Comparison of ENCODE assay signal across 21 mouse cellular contexts in genomic region chr15:5081235-5081634, GRCm38 (mm10). TPM values are rescaled to one million over a fixed set of nuclear protein-coding genes. Genes with fewer than 3 reads are reported as not detected.
DNase-seq lines count a peak whose midpoint lies in the region; ATAC-seq and TF ChIP-seq lines count a peak whose summit lies in the region.
"Had no signal": no experiment of that assay in that cellular context is flagged by ENCODE, and none has a peak within 500 bp of the region (broad histone marks: within the 10 kb centered on the region; RNA-seq: fewer than 3 reads in every experiment).

No protein-coding gene starts in this region.

- H3K9me3 ChIP-seq in MEL (replicated peaks; ENCODE audit: insufficient read depth, low read length) = no peaks in the 10 kb centered on the region
- H3K9me3 ChIP-seq: embryonic facial prominence, embryonic 12.5 days; forebrain, embryonic 15.5 days; heart, embryonic 12.5 days; hindbrain, embryonic 15.5 days had no signal

- no peak for TF ChIP-seq CTCF in MEL (IDR thresholded peaks at IDR 0.05 in 2 of 3, conservative IDR thresholded peaks at IDR 0.05 in 1 of 3; ENCODE audit: control insufficient read depth in 1 of 3, insufficient read depth in 1 of 3, low read depth in 2 of 3, low read length in 3 of 3, poor library complexity in 1 of 3, severe bottlenecking in 1 of 3)

- TF ChIP-seq RAD21 in MEL (IDR thresholded peaks at IDR 0.05; ENCODE audit: low read depth, low read length) = no peak

- H3K79me2 ChIP-seq in MEL (ENCODE audit: control insufficient read depth, insufficient read depth, low read length, poor library complexity) = no peaks in the 10 kb centered on the region

- no peaks in the 10 kb centered on the region; a peak in 1 of 4 replicates for H3K36me3 ChIP-seq in MEL (ENCODE audit: control insufficient read depth in 1 of 2, insufficient read depth in 2 of 2, low read length in 2 of 2)
- H3K36me3 ChIP-seq: embryonic facial prominence, embryonic 12.5 days; forebrain, embryonic 15.5 days; heart, embryonic 12.5 days; hindbrain, embryonic 15.5 days had no signal

- TF ChIP-seq EP300 in MEL (IDR thresholded peaks at IDR 0.05; ENCODE audit: low read depth in 1 of 2, low read length in 2 of 2) = peak; percentile 77 to 82

- no peak overlapping the region for H3K27ac ChIP-seq in MEL (ENCODE audit: control insufficient read depth, low read depth, low read length)
- H3K27ac ChIP-seq: embryonic facial prominence, embryonic 12.5 days; forebrain, embryonic 15.5 days; hindbrain, embryonic 15.5 days had no signal

- ATAC-seq in megakaryocyte progenitor cell, adult 5-6 weeks (replicated peaks; ENCODE audit: poor library complexity) = peak; percentile 29; the same call in 1 of the 2 replicates
- ATAC-seq: forebrain, embryonic 15.5 days had no signal

- H3K9ac ChIP-seq in MEL (ENCODE audit: control insufficient read depth, low read depth, low read length, poor library complexity, severe bottlenecking) = no peak overlapping the region
- H3K9ac ChIP-seq: embryonic facial prominence, embryonic 12.5 days; forebrain, embryonic 15.5 days; heart, embryonic 12.5 days; hindbrain, embryonic 15.5 days had no signal

- H3K4me1 ChIP-seq in MEL (ENCODE audit: control insufficient read depth in 1 of 2, insufficient read depth in 2 of 2, low read length in 2 of 2) = no peaks in the 10 kb centered on the region
- H3K4me1 ChIP-seq: embryonic facial prominence, embryonic 12.5 days; forebrain, embryonic 15.5 days; heart, embryonic 12.5 days; hindbrain, embryonic 15.5 days had no signal

- peaks cover 0 to 3% of the 10 kb centered on the region in 2 experiments; a peak in 1 of 4 replicates for H3K27me3 ChIP-seq in MEL (ENCODE audit: control insufficient read depth in 1 of 2, insufficient read depth in 2 of 2, low read length in 2 of 2)
- H3K27me3 ChIP-seq: embryonic facial prominence, embryonic 12.5 days; forebrain, embryonic 15.5 days; heart, embryonic 12.5 days; hindbrain, embryonic 15.5 days had no signal

- no peak for TF ChIP-seq POLR2A in MEL (IDR thresholded peaks at IDR 0.05; ENCODE audit: control insufficient read depth in 1 of 2, insufficient read depth in 1 of 2, low read depth in 1 of 2, low read length in 2 of 2, poor library complexity in 1 of 2)

- DNase-seq in heart, adult 11 months = peak; percentile 79
- no peak for DNase-seq in heart, postnatal 4 days
- DNase-seq in layer of hippocampus, adult 9-11 months = peak; percentile 38
- no peak for DNase-seq in layer of hippocampus, postnatal 36 days
- DNase-seq in MEL (ENCODE audit: low read depth, low spot score) = peak; percentile 46
- DNase-seq in cerebellum, adult 9-11 months = no peak
- no peak for DNase-seq in right cerebral cortex, postnatal 10 days (ENCODE audit: low spot score in 2 of 2)
- DNase-seq: adrenal gland, adult 8-10 months; adrenal gland, postnatal 36 days; cerebellum, adult 11 months; cerebellum, adult 8-10 months; cerebellum, postnatal 25 days; gastrocnemius, postnatal 14 days had no signal

- no peak overlapping the region for H3K4me3 ChIP-seq in MEL (ENCODE audit: control insufficient read depth in 1 of 2, insufficient read depth in 1 of 2, low read depth in 2 of 2, low read length in 2 of 2)
- H3K4me3 ChIP-seq: embryonic facial prominence, embryonic 12.5 days; forebrain, embryonic 15.5 days; heart, embryonic 12.5 days; hindbrain, embryonic 15.5 days had no signal

TF ChIP-seq in MEL, 35 proteins besides CTCF, POLR2A, EP300 and RAD21:
- TF ChIP-seq BHLHE40 (IDR thresholded peaks at IDR 0.05; ENCODE audit: borderline replicate concordance, low read depth, low read length) = no peak
- no peak for TF ChIP-seq GABPA (IDR thresholded peaks at IDR 0.05; ENCODE audit: low read depth, low read length)
- no peak for TF ChIP-seq POLR2AphosphoS2 (IDR thresholded peaks at IDR 0.05; ENCODE audit: low read length)
- no peak for TF ChIP-seq NRF1 (IDR thresholded peaks at IDR 0.05; ENCODE audit: insufficient read depth, low read depth, low read length, poor library complexity, severe bottlenecking)
- no peak for TF ChIP-seq ZC3H11A (IDR thresholded peaks at IDR 0.05; ENCODE audit: low read depth, low read length)
- peak; percentile 86 for TF ChIP-seq TCF12 (IDR thresholded peaks at IDR 0.05; ENCODE audit: low read depth, low read length)
- TF ChIP-seq ZMIZ1 (IDR thresholded peaks at IDR 0.05; ENCODE audit: low read depth, low read length) = no peak
- TF ChIP-seq MYC (IDR thresholded peaks at IDR 0.05; ENCODE audit: low read depth, low read length) = no peak
- no peak for TF ChIP-seq MXI1 (IDR thresholded peaks at IDR 0.05; ENCODE audit: low read depth, low read length)
- TF ChIP-seq RCOR1 (IDR thresholded peaks at IDR 0.05; ENCODE audit: low read depth, low read length) = peak; percentile 75; the same call in 1 of the 2 replicates
- peak; percentile 77 for TF ChIP-seq TAL1 (IDR thresholded peaks at IDR 0.05; ENCODE audit: low read length)
- TF ChIP-seq GATA1 (IDR thresholded peaks at IDR 0.05; ENCODE audit: low read depth, low read length) = peak; percentile 78
- TF ChIP-seq USF2 (IDR thresholded peaks at IDR 0.05; ENCODE audit: borderline replicate concordance in 1 of 2, insufficient read depth in 1 of 2, low read depth in 1 of 2, low read length in 2 of 2) = no peak
- TF ChIP-seq KAT2A (conservative IDR thresholded peaks at IDR 0.05; ENCODE audit: low read depth, low read length) = no peak
- TF ChIP-seq MAX (IDR thresholded peaks at IDR 0.05; ENCODE audit: low read length) = no peak
- no peak for TF ChIP-seq ELF1 (IDR thresholded peaks at IDR 0.05; ENCODE audit: low read depth, low read length)
- TF ChIP-seq SMC3 (IDR thresholded peaks at IDR 0.05; ENCODE audit: low read depth, low read length) = no peak
- TF ChIP-seq E2F4 (IDR thresholded peaks at IDR 0.05; ENCODE audit: borderline replicate concordance, low read depth, low read length) = no peak
- no peak for TF ChIP-seq HCFC1 (IDR thresholded peaks at IDR 0.05; ENCODE audit: low read depth, low read length)
- TF ChIP-seq MAZ (IDR thresholded peaks at IDR 0.05; ENCODE audit: low read depth, low read length) = no peak
- 0 out of 2 replicates have a peak, but pooled peaks have one; percentile 32 for TF ChIP-seq ETS1 (IDR thresholded peaks at IDR 0.05; ENCODE audit: low read depth, low read length)
- TF ChIP-seq SIN3A (IDR thresholded peaks at IDR 0.05; ENCODE audit: low read length) = no peak
- TF ChIP-seq ZKSCAN1 (IDR thresholded peaks at IDR 0.05; ENCODE audit: low read depth, low read length) = no peak

RNA-seq across cellular contexts. Expression of gene C7, which starts 17.7 kb away (rescaled TPM):
- total RNA-seq in heart, postnatal 4 days (2021) = under 1 TPM; 0.10 to 0.32 TPM
- total RNA-seq in layer of hippocampus, postnatal 36 days (2021) = under 1 TPM in 1 of 2 experiments, not detected in 1; 0.17 TPM
- total RNA-seq in MEL (2012; rRNA removed) = not detected in 2 replicates
- polyA plus RNA-seq in MEL (2012; ENCODE audit: insufficient read depth in 1 of 2, insufficient read length in 2 of 2, low read depth in 1 of 2, low replicate concordance in 2 of 2, missing spikeins in 1 of 2) = not detected
- total RNA-seq in megakaryocyte progenitor cell, adult 5-6 weeks (2015) = not detected in 2 replicates
- not detected in 2 replicates for total RNA-seq in megakaryocyte progenitor cell, adult 5-6 weeks (2017)
- polyA plus RNA-seq: C2C12; forebrain, embryonic 11.5 days; hindbrain, embryonic 11.5 days had no signal

RNA-seq across cellular contexts. Expression of gene Card6, which starts 27.1 kb away (rescaled TPM):
- 1 to 10 TPM; 5.9 to 6.1 TPM for total RNA-seq in heart, postnatal 4 days (2021)
- total RNA-seq in layer of hippocampus, postnatal 36 days (2021) = 1 to 10 TPM; 5.3 TPM
- total RNA-seq in MEL (2012; rRNA removed) = 0.08 and 0.26 TPM in 2 replicates
- polyA plus RNA-seq in MEL (2012; ENCODE audit: insufficient read depth in 1 of 2, insufficient read length in 2 of 2, low read depth in 1 of 2, low replicate concordance in 2 of 2, missing spikeins in 1 of 2) = under 1 TPM in 1 of 2 experiments, not detected in 1; 0.13 TPM
- 0.66 and 0.77 TPM in 2 replicates for total RNA-seq in megakaryocyte progenitor cell, adult 5-6 weeks (2015)
- total RNA-seq in megakaryocyte progenitor cell, adult 5-6 weeks (2017) = 0.04 and 0.41 TPM in 2 replicates

RNA-seq across cellular contexts. Expression of gene Rpl37, which starts 35.2 kb away (rescaled TPM):
- total RNA-seq in heart, postnatal 4 days (2021) = 100 to 1,000 TPM; 274 to 281 TPM
- 100 to 1,000 TPM; 277 to 293 TPM for total RNA-seq in layer of hippocampus, postnatal 36 days (2021)
- 1,625 and 1,669 TPM in 2 replicates for total RNA-seq in MEL (2012; rRNA removed)
- polyA plus RNA-seq in MEL (2012; ENCODE audit: insufficient read depth in 1 of 2, insufficient read length in 2 of 2, low read depth in 1 of 2, low replicate concordance in 2 of 2, missing spikeins in 1 of 2) = 1,000 to 10,000 TPM in 1 of 2 experiments, 100 to 1,000 TPM in 1; 923 to 1,012 TPM
- 1,416 and 1,430 TPM in 2 replicates for total RNA-seq in megakaryocyte progenitor cell, adult 5-6 weeks (2015)
- 1,966 and 2,167 TPM in 2 replicates for total RNA-seq in megakaryocyte progenitor cell, adult 5-6 weeks (2017)

Comparison
In these comparisons a context has a peak if more than half of its experiments do, and no peak if none do; other contexts are left out.
1. DNase-seq: peak in heart, adult 11 months (single experiment), layer of hippocampus, adult 9-11 months (single experiment) and MEL (single experiment); none in heart, postnatal 4 days (single experiment), layer of hippocampus, postnatal 36 days (0 of 2), cerebellum, adult 9-11 months (single experiment) and right cerebral cortex, postnatal 10 days (0 of 2).